Mouse (Mus musculus): ENCODE results near the gene Ngrn. TPM values are rescaled to one million over a fixed set of nuclear protein-coding genes. Genes with fewer than 3 reads are reported as not detected.

Ngrn gene
- 41.7 and 54.9 TPM in 2 replicates for polyA plus RNA-seq (2012; rRNA removed)

DNA sequence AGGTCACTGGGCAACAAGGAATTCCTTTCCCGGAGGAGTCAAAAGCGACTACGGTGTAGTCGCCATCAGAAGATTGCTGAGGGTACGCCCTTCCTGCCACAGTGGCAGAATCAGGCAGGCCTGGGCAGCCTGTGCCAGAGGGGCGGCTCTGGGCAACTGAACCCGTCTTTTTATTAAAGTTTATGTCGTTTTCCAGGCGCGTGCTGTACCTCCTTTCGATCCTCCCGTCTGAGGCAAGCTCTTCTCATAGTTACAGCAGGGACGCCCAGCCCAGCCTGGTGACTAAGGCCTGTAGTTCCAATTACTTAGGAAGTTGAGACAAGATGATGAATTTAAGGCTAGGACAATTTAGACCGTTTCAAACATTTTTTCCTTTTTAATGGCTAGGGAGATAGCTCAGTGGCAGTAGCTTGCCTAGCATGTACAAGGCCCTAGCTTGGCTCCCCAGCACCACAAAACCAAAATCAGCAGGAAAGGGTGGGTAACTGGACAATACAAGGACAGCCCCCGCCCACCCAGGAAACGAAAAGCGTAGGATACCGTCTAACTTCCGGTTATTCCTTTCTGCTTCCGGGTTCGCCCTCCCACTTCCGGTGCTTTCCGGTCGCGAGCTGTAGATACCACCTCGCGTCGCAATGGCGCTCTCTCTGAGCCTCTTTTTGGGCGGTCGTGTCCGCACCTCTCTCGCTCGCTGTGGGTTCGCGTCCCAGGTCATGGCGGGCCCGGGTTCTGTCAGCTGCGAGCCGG, at the start of gene Ngrn:
Gene Ngrn (plus strand): TSS at position 591 of the 747 bp plus-strand sequence.
- DNase-seq (ENCODE audit: low spot score) = peak; percentile 63

GRCm38 (mm10) chr7:80213604-80214003, 47.4 kb upstream of the Ngrn start:
- DNase-seq (ENCODE audit: low spot score) = no peak

DNA sequence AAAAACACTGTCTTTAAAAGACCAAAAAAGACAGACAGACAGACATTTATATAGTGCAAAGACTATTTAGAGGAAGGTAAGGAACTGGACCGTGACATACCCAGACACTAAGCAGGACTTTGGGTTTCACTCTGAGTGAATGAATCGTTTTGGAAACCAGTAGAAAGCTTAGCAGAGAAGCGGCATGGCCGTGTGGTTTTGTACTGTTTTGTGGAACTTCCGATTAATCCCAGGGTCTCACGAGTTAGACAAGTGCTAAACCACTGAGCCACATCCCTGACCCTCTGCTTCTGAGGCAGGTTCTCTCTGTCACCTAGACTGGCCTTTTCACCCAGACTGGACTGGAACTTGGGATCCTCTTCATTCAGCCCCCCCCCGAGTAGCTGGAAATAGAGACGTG, 46.6 kb upstream of the Ngrn start:
- no peak for DNase-seq (ENCODE audit: low spot score)

- DNase-seq (ENCODE audit: low spot score) = peak; percentile 61
These were observed 45.6 kb upstream of the Ngrn start for GRCm38 (mm10) chr7:80215398-80215797.

DNA sequence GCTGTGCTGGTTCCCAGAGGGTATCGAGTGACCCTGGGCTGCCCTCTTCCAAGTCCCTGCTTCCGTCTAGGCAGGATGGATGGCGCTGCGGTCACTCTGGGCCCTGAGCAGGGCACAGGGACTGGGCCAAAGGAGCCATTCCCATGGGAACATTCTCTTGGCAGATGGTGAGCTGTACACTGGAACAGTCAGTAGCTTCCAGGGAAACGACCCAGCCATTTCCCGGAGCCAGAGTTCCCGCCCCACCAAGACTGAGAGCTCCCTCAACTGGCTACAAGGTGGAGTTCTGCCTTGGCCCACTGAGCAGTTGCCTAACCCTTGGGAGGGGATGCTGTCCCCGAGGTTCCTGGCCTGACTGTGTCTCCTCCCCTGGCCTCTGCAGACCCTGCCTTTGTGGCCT, 44.4 kb upstream of the Ngrn start:
- no peak for DNase-seq (ENCODE audit: low spot score)

- no peak for DNase-seq (ENCODE audit: low spot score)
These were observed 42.3 kb upstream of the Ngrn start for GRCm38 (mm10) chr7:80218666-80219065.

DNA sequence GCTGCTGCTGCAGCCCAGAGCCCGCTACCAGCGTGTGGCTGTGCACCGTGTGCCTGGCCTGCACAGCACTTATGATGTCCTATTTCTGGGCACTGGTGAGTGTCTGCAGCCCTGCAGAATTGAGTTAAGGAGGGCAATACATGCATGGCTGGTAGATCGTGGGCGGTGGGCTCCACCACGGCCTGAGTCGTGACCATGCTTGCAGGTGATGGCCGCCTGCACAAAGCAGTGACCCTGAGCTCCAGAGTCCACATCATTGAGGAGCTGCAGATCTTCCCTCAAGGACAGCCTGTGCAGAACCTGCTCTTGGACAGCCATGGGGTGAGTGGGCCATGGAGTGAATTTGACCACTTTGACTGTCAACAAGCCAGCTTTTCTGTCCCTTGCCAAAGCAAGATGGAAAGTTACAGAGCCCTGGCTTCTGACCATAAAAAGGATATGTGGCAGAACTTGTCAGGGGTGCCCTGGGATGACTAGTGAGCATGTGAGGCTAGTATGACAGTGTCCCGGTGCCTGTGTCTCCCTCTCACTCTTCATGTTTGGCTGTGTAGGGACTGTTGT, 40.7 kb upstream of the Ngrn start:
- no peak for DNase-seq (ENCODE audit: low spot score)

- DNase-seq (ENCODE audit: low spot score) = no peak
These were observed 39.8 kb upstream of the Ngrn start for GRCm38 (mm10) chr7:80221179-80221750.

- peak; percentile 26 for DNase-seq (ENCODE audit: low spot score)
These were observed 34.0 kb upstream of the Ngrn start for GRCm38 (mm10) chr7:80227065-80227464.

GRCm38 (mm10) chr7:80230196-80230595, 30.8 kb upstream of the Ngrn start:
- DNase-seq (ENCODE audit: low spot score) = no peak

DNA sequence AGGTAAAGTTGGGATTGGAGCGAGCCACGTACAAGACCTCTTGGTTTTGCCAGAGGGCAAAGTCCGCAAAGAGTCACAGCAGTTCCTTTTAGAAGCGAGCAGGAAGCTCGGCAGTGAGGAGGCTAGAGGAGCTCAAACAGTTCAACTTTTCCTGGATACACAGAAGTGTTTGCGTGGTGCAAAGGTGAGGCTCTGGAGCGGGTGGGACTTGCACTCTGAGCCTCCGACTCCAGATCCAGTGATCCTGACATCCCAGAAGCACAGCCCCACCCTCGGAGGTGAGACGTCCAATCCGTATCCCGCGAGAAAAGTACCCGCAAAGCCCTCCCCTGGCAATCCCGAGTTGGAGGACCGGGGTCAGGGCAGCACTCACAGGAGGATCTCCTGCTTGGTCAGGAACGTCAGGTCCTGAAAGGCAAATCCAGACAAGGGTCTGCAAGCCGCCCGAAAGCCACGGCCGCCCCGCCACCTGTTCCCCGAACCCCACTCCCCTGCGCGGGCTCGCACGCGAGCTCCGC, 29.0 kb upstream of the Ngrn start:
- DNase-seq (ENCODE audit: low spot score) = no peak

- DNase-seq (ENCODE audit: low spot score) = peak; percentile 96
These were observed 28.5 kb upstream of the Ngrn start, which contains the start of the genes Cib1 and Gdpgp1 for GRCm38 (mm10) chr7:80232489-80233029. Gene Cib1, minus strand, starts transcription at chr7:80232813. Gene Gdpgp1, plus strand, starts transcription at chr7:80232865.

GRCm38 (mm10) chr7:80233799-80234198, 27.2 kb upstream of the Ngrn start:
- no peak for DNase-seq (ENCODE audit: low spot score)

DNA sequence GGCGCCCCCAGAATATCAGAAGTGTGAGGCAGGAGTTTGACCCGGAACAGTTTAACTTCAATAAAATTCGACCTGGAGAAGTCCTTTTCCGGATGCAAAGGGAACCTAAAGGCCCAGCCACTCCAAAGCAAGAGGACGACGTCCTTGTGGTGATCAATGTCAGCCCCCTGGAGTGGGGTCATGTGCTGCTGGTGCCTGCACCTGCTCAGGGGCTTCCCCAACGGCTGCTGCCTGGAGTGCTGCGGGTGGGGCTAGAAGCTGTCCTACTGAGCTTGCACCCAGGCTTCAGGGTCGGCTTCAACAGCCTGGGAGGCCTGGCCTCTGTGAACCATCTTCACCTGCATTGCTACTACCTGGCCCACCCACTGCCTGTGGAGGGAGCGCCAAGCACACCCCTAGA, 22.5 kb upstream of the Ngrn start:
- no peak for DNase-seq (ENCODE audit: low spot score)

- no peak for DNase-seq (ENCODE audit: low spot score)
These were observed 19.4 kb upstream of the Ngrn start for GRCm38 (mm10) chr7:80241661-80242060.

DNA sequence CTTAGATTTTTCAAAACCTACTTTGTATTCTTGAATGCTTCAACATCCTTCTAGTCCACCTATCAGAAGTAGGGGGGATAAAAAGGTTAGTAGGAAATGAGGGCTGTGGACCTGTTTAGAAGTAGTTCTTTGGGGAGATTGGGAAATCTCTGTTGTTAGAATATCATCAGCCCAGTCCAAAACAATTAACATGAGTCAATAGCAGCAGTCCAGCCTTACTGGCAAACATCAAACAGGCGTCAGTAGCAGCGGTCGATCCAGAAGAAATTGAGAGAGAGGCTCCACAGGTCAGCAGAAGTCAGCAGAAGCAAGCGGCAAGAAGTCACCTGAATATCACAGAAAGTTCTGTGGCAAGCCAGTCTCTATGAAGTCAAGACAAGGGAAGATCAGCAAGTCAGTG, 16.2 kb upstream of the Ngrn start:
- no peak for DNase-seq (ENCODE audit: low spot score)

DNA sequence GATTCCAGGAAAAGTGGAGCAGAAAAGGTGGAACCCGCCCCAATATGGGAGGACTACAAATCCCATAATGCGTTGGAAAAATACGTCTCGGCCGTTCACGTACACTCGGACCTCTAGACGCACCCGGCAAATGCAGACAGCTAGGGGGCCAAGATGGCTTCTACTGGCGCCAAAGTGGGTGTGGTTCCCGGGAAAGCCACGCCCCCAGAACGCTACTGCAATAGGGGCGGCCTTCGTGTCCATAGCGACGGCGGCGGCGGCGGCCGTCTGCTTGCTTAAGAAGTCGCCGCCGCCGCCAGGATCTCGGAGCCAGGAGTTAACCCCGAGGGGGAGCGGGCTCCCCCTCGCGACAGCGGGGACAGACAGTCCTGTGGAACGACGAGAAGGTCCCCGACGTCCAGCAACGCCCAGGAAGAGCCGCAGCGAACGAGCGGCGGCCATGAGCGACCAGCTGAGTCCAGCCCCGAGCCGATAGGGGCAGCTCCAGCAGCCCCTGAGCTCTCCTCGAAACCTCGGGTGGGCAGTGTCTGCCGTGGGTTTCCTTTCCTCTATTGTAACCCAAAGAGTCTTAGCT, 14.8 kb upstream of the Ngrn start, which contains the start of gene Ttll13:
Gene Ttll13 (plus strand): TSS at position 229 of the 574 bp plus-strand sequence.
- DNase-seq (ENCODE audit: low spot score) = peak; percentile 74

DNA sequence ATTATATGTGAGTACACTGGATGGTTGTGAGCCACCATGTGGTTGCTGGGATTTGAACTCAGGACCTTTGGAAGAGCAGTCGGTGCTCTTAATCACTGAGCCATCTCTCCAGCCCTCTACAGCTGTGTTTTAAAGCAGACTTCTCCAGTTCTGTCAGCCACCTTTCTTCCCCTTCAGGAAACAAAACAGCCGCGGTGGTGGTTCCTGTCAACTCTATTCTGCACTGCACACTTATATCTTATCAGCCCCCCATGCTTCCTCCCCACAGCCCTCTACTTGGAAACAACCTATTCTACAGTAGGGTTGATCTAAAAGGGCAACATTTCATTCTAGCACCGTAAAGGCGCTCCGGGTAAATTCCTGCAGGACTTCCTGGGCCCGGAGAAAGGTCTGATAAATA, 14.2 kb upstream of the Ngrn start:
- no peak for DNase-seq (ENCODE audit: low spot score)

DNA sequence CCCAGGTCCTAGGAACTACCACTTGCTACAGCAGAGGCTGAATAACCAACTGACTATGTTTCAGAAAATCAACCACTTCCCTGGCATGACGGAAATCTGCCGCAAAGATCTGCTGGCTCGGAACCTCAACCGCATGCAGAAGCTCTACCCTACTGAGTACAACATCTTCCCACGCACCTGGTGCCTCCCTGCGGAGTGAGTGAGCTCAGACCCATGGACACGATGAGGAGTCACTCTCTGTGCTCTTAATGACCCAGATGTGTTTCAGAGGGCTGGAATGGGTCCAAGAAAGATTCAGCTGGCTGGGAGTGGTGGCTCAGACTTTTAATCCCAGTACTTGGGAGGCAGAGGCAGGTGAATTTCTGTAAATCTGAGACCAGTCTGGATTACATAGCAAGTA, 8.6 kb upstream of the Ngrn start:
- no peak for DNase-seq (ENCODE audit: low spot score)

DNA sequence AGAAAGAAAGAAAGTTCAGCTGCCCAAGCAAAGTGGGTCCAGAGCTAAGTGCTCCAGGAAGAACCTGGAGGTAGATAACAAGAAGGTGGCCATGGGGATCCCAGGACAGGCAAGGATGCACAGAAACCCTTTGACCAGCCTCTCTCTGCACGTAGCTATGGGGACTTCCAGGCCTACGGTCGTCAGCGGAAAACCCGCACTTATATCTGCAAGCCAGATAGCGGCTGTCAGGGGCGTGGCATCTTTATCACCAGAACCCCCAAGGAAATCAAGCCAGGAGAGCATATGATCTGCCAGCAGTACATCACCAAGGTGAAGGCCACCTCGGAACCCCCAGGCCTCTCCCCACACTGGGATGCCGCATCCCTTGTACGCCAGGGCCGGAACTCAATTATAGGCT, 8.1 kb upstream of the Ngrn start:
- no peak for DNase-seq (ENCODE audit: low spot score)

- DNase-seq (ENCODE audit: low spot score) = no peak
These were observed 5.0 kb upstream of the Ngrn start for GRCm38 (mm10) chr7:80255981-80256380.

- DNase-seq (ENCODE audit: low spot score) = no peak
These were observed 3.3 kb upstream of the Ngrn start for GRCm38 (mm10) chr7:80257706-80258105.
